12 mouse cellular contexts compared by ENCODE assay signal in the genomic region with DNA sequence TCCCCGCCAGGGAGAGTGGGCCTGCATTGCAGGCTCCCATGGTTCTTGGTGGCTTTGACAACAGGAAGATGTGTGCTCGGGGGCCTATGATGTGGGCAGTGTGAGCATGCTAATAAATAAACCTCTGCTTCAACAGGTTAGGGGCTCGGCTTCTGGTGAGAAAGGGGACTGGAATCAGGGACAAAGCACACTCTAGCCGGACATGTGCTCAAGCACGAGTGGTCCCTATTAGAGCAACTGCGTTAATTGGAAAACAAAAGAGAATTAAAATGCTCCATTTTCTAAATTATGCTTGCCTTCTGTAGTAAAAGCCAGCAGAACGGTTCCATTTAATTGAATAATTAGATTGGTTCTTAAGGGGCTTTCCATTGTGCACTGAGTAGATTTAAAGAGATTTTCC.
"Had no signal": no experiment of that assay in that cellular context is flagged by ENCODE, and none has a peak within 500 bp of the region (broad histone marks: within the 10 kb centered on the region; RNA-seq: fewer than 3 reads in every experiment).

No protein-coding gene starts in this region.

- H3K9me3 ChIP-seq: limb, embryonic 13.5 days; midbrain, embryonic 12.5 days had no signal

- DNase-seq: kidney, adult 8-10 months; kidney, postnatal 36 days; layer of hippocampus, adult 9-11 months; layer of hippocampus, postnatal 36 days; lung, adult 18-20 months; thymus, adult 18-20 months; thymus, postnatal 14 days had no signal

- H3K9ac ChIP-seq: limb, embryonic 13.5 days; liver, embryonic 14.5 days; midbrain, embryonic 12.5 days had no signal

- H3K27me3 ChIP-seq: limb, embryonic 13.5 days; midbrain, embryonic 12.5 days had no signal

- H3K4me2 ChIP-seq: limb, embryonic 13.5 days; midbrain, embryonic 12.5 days had no signal

- H3K4me3 ChIP-seq: limb, embryonic 13.5 days; midbrain, embryonic 12.5 days had no signal

- H3K4me1 ChIP-seq: midbrain, embryonic 12.5 days had no signal

- H3K27ac ChIP-seq: kidney, postnatal 0 days; limb, embryonic 13.5 days; liver, embryonic 14.5 days; midbrain, embryonic 12.5 days had no signal

- ATAC-seq: midbrain, embryonic 16.5 days had no signal
